Mouse (Mus musculus) bone marrow macrophage, adult 2 months (primary cell): ENCODE results near the gene Chaf1a.

ENCODE experiments used
- CTCF ChIP-seq: IDR thresholded peaks from 2 replicates; pipeline ENCODE4 v1.5.1; 2012; ENCODE audit warnings: low read depth, mild to moderate bottlenecking, low read length, moderate library complexity
- POLR2A ChIP-seq: IDR thresholded peaks from 2 replicates; pipeline ENCODE4 v1.6.1; 2012; ENCODE audit warnings: mild to moderate bottlenecking, low read depth, low read length, borderline replicate concordance

GRCm38 (mm10) chr17:56032127-56032733, 8.0 kb upstream of the Chaf1a start:
- no peak for TF ChIP-seq POLR2A
- TF ChIP-seq CTCF = no peak
